Mouse (Mus musculus): ENCODE results near the gene C1qtnf4. TPM values are rescaled to one million over a fixed set of nuclear protein-coding genes. Genes with fewer than 3 reads are reported as not detected.
A peak's percentile ranks its signal among the peaks of the same experiment; 100 is the strongest.

The C1qtnf4 gene
- total and polyA plus RNA-seq, 3 experiments, result 4.2 to 8.4 (median 4.4) TPM

GRCm38 (mm10) chr2:90846597-90846954 is 39.1 kb upstream of the C1qtnf4 start:
- no peaks in the 10 kb centered on the region for H3K79me2 ChIP-seq (replicated peaks; ENCODE audit: control insufficient read depth, insufficient read depth, low read length)
- WGBS, result 2% methylated on average over 8 of the region's 8 CpGs
- TF ChIP-seq POLR2A (IDR thresholded peaks at IDR 0.05; ENCODE audit: insufficient read depth, low read depth, low read length), result no peak
- TF ChIP-seq EP300 (IDR thresholded peaks at IDR 0.05; ENCODE audit: insufficient read depth, low read depth, low read length), result no peak
- 0 out of 2 replicates have a peak, but pooled peaks have one; percentile 9 for TF ChIP-seq CTCF (IDR thresholded peaks at IDR 0.05)
- H3K4me3 ChIP-seq, result peak overlapping the region; percentile 78
- H3K27ac ChIP-seq, result peak overlapping the region; percentile 93
- H3K36me3 ChIP-seq (ENCODE audit: control insufficient read depth, insufficient read depth, low read length), result peaks cover 10% of the 10 kb centered on the region
- no peak for DNase-seq
- H3K4me1 ChIP-seq (ENCODE audit: control insufficient read depth, insufficient read depth, low read length), result peaks cover 2% of the 10 kb centered on the region; the same call in 1 of the 2 replicates
- H3K27me3 ChIP-seq (ENCODE audit: control insufficient read depth, insufficient read depth, low read length), result no peaks in the 10 kb centered on the region
- intact Hi-C loops (cut with DNase I), result loop anchor here (5.0 kb wide), 3 partner anchors 56 to 1211 kb away; partner anchors contain the start of genes Fnbp4, Kbtbd4 and Ndufs3
- peak overlapping the region; percentile 54 for H3K9ac ChIP-seq (ENCODE audit: low read depth, low read length)

DNA sequence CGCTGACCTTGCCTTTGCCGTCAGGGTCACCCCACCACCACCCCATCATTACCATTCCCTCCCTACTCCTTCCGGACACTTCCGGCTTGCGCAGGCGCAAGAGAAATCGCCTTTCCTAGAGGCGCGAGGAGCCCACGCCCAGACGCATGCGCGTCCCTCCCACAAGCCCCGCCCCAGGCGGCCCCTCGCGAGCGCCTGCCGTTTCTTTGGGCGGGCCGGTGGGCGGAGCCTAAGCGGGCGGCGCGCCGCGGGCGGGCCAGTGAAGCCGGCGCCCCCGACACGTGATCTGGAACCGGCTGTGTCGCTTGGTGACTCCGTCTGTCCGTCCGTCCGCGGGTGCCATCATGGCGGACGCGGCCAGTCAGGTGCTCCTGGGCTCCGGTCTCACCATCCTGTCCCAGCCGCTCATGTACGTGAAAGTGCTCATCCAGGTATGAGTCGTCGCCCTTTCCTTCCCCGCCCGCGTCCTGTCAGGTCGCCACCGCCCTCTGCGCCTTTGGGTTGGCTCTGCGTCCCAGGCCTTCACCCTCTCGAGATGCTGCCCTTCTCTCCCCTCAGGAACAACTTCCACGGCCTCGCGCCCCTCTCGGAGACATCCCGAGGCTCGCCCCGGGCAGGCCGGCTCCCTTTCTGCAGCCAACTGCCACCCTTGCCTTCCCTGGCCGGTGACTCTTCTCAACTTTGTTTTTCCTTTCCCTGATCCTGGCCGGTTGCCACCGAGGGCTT is 38.5 kb upstream of the C1qtnf4 start, which contains the start of gene Mtch2:
Gene Mtch2 (plus strand): TSS at position 201 of the 726 bp plus-strand sequence.
- peak; percentile 99 to 100 for DNase-seq
- peak within 1 kb of the TSS; percentile 93 for H3K27ac ChIP-seq
- peaks cover 10% of the 10 kb centered on the region for H3K36me3 ChIP-seq (ENCODE audit: control insufficient read depth, insufficient read depth, low read length)
- peak within 1 kb of the TSS; percentile 78 for H3K4me3 ChIP-seq
- intact Hi-C loops (cut with DNase I), result loop anchor here (5.0 kb wide), 3 partner anchors 55 to 1210 kb away; partner anchors contain the start of genes Fnbp4, Kbtbd4 and Ndufs3
- peaks cover 2% of the 10 kb centered on the region; the same call in 1 of the 2 replicates for H3K4me1 ChIP-seq (ENCODE audit: control insufficient read depth, insufficient read depth, low read length)
- WGBS, result under 1% methylated on average over 67 of the region's 67 CpGs
- H3K9ac ChIP-seq (ENCODE audit: low read depth, low read length), result peak within 1 kb of the TSS; percentile 71
- H3K79me2 ChIP-seq (replicated peaks; ENCODE audit: control insufficient read depth, insufficient read depth, low read length), result no peaks in the 10 kb centered on the region
- H3K27me3 ChIP-seq (ENCODE audit: control insufficient read depth, insufficient read depth, low read length), result no peaks in the 10 kb centered on the region
- TF ChIP-seq EP300 (IDR thresholded peaks at IDR 0.05; ENCODE audit: insufficient read depth, low read depth, low read length) (peak; percentile 77), CTCF (IDR thresholded peaks at IDR 0.05) (no peak), POLR2A (IDR thresholded peaks at IDR 0.05; ENCODE audit: insufficient read depth, low read depth, low read length) (peak; percentile 99)

GRCm38 (mm10) chr2:90847681-90848050 is 38.0 kb upstream of the C1qtnf4 start:
- WGBS, result 1% methylated on average over 13 of the region's 13 CpGs
- no peaks in the 10 kb centered on the region for H3K79me2 ChIP-seq (replicated peaks; ENCODE audit: control insufficient read depth, insufficient read depth, low read length)
- H3K4me3 ChIP-seq, result peak overlapping the region; percentile 78
- peak overlapping the region; percentile 71 for H3K9ac ChIP-seq (ENCODE audit: low read depth, low read length)
- intact Hi-C loops (cut with DNase I), result loop anchor here (5.0 kb wide), 3 partner anchors 55 to 1210 kb away; partner anchors contain the start of genes Fnbp4, Kbtbd4 and Ndufs3
- H3K36me3 ChIP-seq (ENCODE audit: control insufficient read depth, insufficient read depth, low read length), result peaks cover 10% of the 10 kb centered on the region
- H3K4me1 ChIP-seq (ENCODE audit: control insufficient read depth, insufficient read depth, low read length), result peaks cover 2% of the 10 kb centered on the region; the same call in 1 of the 2 replicates
- TF ChIP-seq POLR2A (IDR thresholded peaks at IDR 0.05; ENCODE audit: insufficient read depth, low read depth, low read length), result no peak
- no peak for TF ChIP-seq CTCF (IDR thresholded peaks at IDR 0.05)
- TF ChIP-seq EP300 (IDR thresholded peaks at IDR 0.05; ENCODE audit: insufficient read depth, low read depth, low read length), result no peak
- no peak for DNase-seq
- peak overlapping the region; percentile 89 for H3K27ac ChIP-seq
- H3K27me3 ChIP-seq (ENCODE audit: control insufficient read depth, insufficient read depth, low read length), result no peaks in the 10 kb centered on the region

DNA sequence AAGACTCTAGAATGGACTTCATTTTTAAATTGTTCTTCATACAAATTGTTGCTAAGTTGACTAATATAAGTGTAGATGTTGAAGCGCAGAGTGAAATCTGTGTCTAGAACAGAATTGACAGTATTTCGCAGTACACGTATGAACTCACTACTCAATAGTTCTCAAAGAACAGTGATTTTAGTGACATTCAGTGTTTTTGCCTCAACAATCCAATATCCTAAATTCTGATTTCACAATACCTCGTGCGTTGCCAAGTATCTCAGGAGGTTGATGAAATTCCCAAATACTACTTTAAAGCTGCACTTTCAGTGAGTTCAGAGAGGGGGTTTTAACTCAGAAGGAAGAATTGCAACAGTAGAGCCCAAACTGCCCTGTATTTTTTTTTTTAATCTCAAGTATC is 37.3 kb upstream of the C1qtnf4 start:
- Histone ChIP-seq H3K79me2 (replicated peaks; ENCODE audit: control insufficient read depth, insufficient read depth, low read length) (no peaks in the 10 kb centered on the region), H3K4me3 (peak overlapping the region; percentile 78; the same call in 1 of the 2 replicates), H3K27me3 (ENCODE audit: control insufficient read depth, insufficient read depth, low read length) (no peaks in the 10 kb centered on the region), H3K27ac (no peak overlapping the region), H3K4me1 (ENCODE audit: control insufficient read depth, insufficient read depth, low read length) (peaks cover 2% of the 10 kb centered on the region; the same call in 1 of the 2 replicates), H3K36me3 (ENCODE audit: control insufficient read depth, insufficient read depth, low read length) (peaks cover 13% of the 10 kb centered on the region), H3K9ac (ENCODE audit: low read depth, low read length) (no peak overlapping the region)
- TF ChIP-seq EP300 (IDR thresholded peaks at IDR 0.05; ENCODE audit: insufficient read depth, low read depth, low read length) (no peak), POLR2A (IDR thresholded peaks at IDR 0.05; ENCODE audit: insufficient read depth, low read depth, low read length) (no peak), CTCF (IDR thresholded peaks at IDR 0.05) (no peak)
- WGBS, result 84% methylated on average over 5 of the region's 5 CpGs
- intact Hi-C loops (cut with DNase I), result loop anchor here (5.0 kb wide), 3 partner anchors 54 to 1209 kb away; partner anchors contain the start of genes Fnbp4, Kbtbd4 and Ndufs3
- no peak for DNase-seq

- H3K79me2 ChIP-seq (replicated peaks; ENCODE audit: control insufficient read depth, insufficient read depth, low read length), result no peaks in the 10 kb centered on the region; the same call in 1 of the 2 replicates
- no peaks in the 10 kb centered on the region for H3K27me3 ChIP-seq (ENCODE audit: control insufficient read depth, insufficient read depth, low read length)
- no peak overlapping the region for H3K4me3 ChIP-seq
- 97% methylated on average over 1 of the region's 1 CpGs for WGBS
- peaks cover 2% of the 10 kb centered on the region; the same call in 1 of the 2 replicates for H3K4me1 ChIP-seq (ENCODE audit: control insufficient read depth, insufficient read depth, low read length)
- H3K9ac ChIP-seq (ENCODE audit: low read depth, low read length), result no peak overlapping the region
- DNase-seq, result no peak
- H3K36me3 ChIP-seq (ENCODE audit: control insufficient read depth, insufficient read depth, low read length), result peaks cover 14% of the 10 kb centered on the region
- intact Hi-C loops (cut with DNase I), result no loop called here
- H3K27ac ChIP-seq, result no peak overlapping the region
- TF ChIP-seq EP300 (IDR thresholded peaks at IDR 0.05; ENCODE audit: insufficient read depth, low read depth, low read length), result no peak
- no peak for TF ChIP-seq POLR2A (IDR thresholded peaks at IDR 0.05; ENCODE audit: insufficient read depth, low read depth, low read length)
- no peak for TF ChIP-seq CTCF (IDR thresholded peaks at IDR 0.05)
These were observed 35.3 kb upstream of the C1qtnf4 start for GRCm38 (mm10) chr2:90850401-90850800.

DNA sequence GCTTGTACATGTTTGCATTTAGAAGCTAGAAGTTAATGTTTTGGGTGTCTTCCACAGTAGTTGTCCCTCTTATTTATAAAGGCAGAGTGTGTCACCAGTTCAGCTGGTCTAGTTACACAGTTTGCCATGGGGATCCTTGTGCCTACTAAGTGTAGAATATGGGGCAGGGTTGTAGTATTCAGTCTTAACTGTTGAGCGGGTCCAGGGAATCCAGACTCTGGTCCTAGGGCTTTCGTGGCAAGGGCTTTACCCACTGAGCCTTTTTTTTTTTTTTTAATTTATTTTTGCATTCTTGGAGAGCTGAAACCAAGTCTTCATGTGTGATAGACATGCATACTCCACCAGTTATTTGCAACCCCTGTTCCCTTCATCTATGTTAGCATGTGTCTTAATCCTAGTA is 24.2 kb upstream of the C1qtnf4 start:
- no peak overlapping the region for H3K4me3 ChIP-seq
- 94% methylated on average over 2 of the region's 2 CpGs for WGBS
- intact Hi-C loops (cut with DNase I), result no loop called here
- no peaks in the 10 kb centered on the region for H3K27me3 ChIP-seq (ENCODE audit: control insufficient read depth, insufficient read depth, low read length)
- peaks cover 2% of the 10 kb centered on the region for H3K36me3 ChIP-seq (ENCODE audit: control insufficient read depth, insufficient read depth, low read length)
- DNase-seq, result no peak
- no peaks in the 10 kb centered on the region for H3K4me1 ChIP-seq (ENCODE audit: control insufficient read depth, insufficient read depth, low read length)
- H3K9ac ChIP-seq (ENCODE audit: low read depth, low read length), result no peak overlapping the region
- H3K79me2 ChIP-seq (replicated peaks; ENCODE audit: control insufficient read depth, insufficient read depth, low read length), result no peaks in the 10 kb centered on the region
- H3K27ac ChIP-seq, result no peak overlapping the region
- TF ChIP-seq CTCF (IDR thresholded peaks at IDR 0.05), result no peak
- no peak for TF ChIP-seq EP300 (IDR thresholded peaks at IDR 0.05; ENCODE audit: insufficient read depth, low read depth, low read length)
- no peak for TF ChIP-seq POLR2A (IDR thresholded peaks at IDR 0.05; ENCODE audit: insufficient read depth, low read depth, low read length)

All from heart, adult 2 months (tissue).